Mouse (Mus musculus) limb, embryonic 11.5 days (tissue): ENCODE data around the gene Lsamp. TPM values are rescaled to one million over a fixed set of nuclear protein-coding genes. Genes with fewer than 3 reads are reported as not detected.

ENCODE experiments used
- ATAC-seq: fragments of 200-750 bp; cut with Nextera tagmentation; 2 replicates; pipeline ENCODE4 v1.8.0; 2017; ENCODE audit warnings: low read depth; ENCODE audit not compliant: insufficient number of reproducible peaks, low FRiP score, low TSS enrichment
- DNase-seq: peaks from one replicate; pipeline ENCODE4 v3.0.0-alpha.2; 2015; ENCODE audit warnings: low spot score
- H3K27ac ChIP-seq: fragments of 300-500 bp; sonication (generic); replicated peaks from 2 replicates; pipeline ENCODE4 v1.5.1; 2014; ENCODE audit warnings: low read depth, mild to moderate bottlenecking, low read length
- H3K27me3 ChIP-seq: fragments of 300-500 bp; sonication (generic); 2 replicates; pipeline ENCODE4 v1.6.1; 2014; ENCODE audit warnings: mild to moderate bottlenecking, low read length, mixed read lengths; ENCODE audit not compliant: control insufficient read depth, insufficient read depth
- H3K36me3 ChIP-seq: fragments of 300-500 bp; sonication (generic); 2 replicates; pipeline ENCODE4 v1.6.1; 2014; ENCODE audit warnings: mild to moderate bottlenecking, low read length, moderate library complexity, mixed read lengths; ENCODE audit not compliant: control insufficient read depth, insufficient read depth
- H3K4me1 ChIP-seq: fragments of 300-500 bp; sonication (generic); 2 replicates; pipeline ENCODE4 v1.6.1; 2014; ENCODE audit warnings: low read length, mixed read lengths; ENCODE audit not compliant: control insufficient read depth, insufficient read depth
- H3K4me2 ChIP-seq: fragments of 300-500 bp; sonication (generic); 2 replicates; pipeline ENCODE4 v1.6.1; 2014; ENCODE audit warnings: low read depth, mild to moderate bottlenecking, moderate library complexity; ENCODE audit not compliant: severe bottlenecking
- H3K4me3 ChIP-seq: fragments of 300-500 bp; sonication (generic); 2 replicates; pipeline ENCODE4 v1.5.1; 2014; ENCODE audit warnings: low read depth, low read length
- H3K9ac ChIP-seq: fragments of 300-500 bp; sonication (generic); 2 replicates; pipeline ENCODE4 v1.6.1; 2014; ENCODE audit warnings: mild to moderate bottlenecking, low read length
- H3K9me3 ChIP-seq: fragments of 300-500 bp; sonication (generic); 2 replicates; pipeline ENCODE4 v1.6.1; 2016; ENCODE audit warnings: low read length; ENCODE audit not compliant: control insufficient read depth
- WGBS: fragments of 180-500 bp; shearing (Covaris S2); extraction: QIAGEN DNeasy Blood & Tissue Kit; methylation state at CpG from one replicate; pipeline ENCODE4 v1.1.7; 2014; 5-methylcytosine and 5-hydroxymethylcytosine counted together
- polyA plus RNA-seq: library from polyadenylated mRNA; unstranded; fragments of >200 nt; fragmentation: Nextera tagmentation; extraction: Ambion mirVana; gene quantifications from 2 replicates; pipeline ENCODE4 v1.2.1, GENCODE M21; 2014

The Lsamp gene
- polyA plus RNA-seq, 1 experiment from 2014 or later = 3.1 TPM

GRCm38 (mm10) chr16:40974084-40974483 is 989.9 kb downstream of the Lsamp start:
- Histone ChIP-seq H3K9ac (no peak overlapping the region), H3K27ac (no peak overlapping the region), H3K4me2 (no peak overlapping the region), H3K4me3 (no peak overlapping the region), H3K9me3 (no peaks in the 10 kb centered on the region), H3K4me1 (no peaks in the 10 kb centered on the region), H3K36me3 (no peaks in the 10 kb centered on the region), H3K27me3 (no peaks in the 10 kb centered on the region)
- no peak for ATAC-seq
- no peak for DNase-seq
- WGBS = 54% methylated on average over 2 of the region's 2 CpGs

- Histone ChIP-seq H3K27me3 (no peaks in the 10 kb centered on the region), H3K4me1 (no peaks in the 10 kb centered on the region), H3K4me2 (no peak overlapping the region), H3K36me3 (no peaks in the 10 kb centered on the region), H3K9me3 (no peaks in the 10 kb centered on the region), H3K27ac (no peak overlapping the region), H3K9ac (no peak overlapping the region), H3K4me3 (no peak overlapping the region)
- ATAC-seq (no peak), DNase-seq (no peak)
- 67% methylated on average over 3 of the region's 3 CpGs for WGBS
Observed at GRCm38 (mm10) chr16:40983026-40983425, 998.9 kb downstream of the Lsamp start.

GRCm38 (mm10) chr16:41007569-41007968 is 1023.4 kb downstream of the Lsamp start:
- Histone ChIP-seq H3K9ac (no peak overlapping the region), H3K4me1 (no peaks in the 10 kb centered on the region), H3K27ac (no peak overlapping the region), H3K27me3 (no peaks in the 10 kb centered on the region), H3K4me3 (no peak overlapping the region), H3K36me3 (no peaks in the 10 kb centered on the region), H3K4me2 (no peak overlapping the region), H3K9me3 (no peaks in the 10 kb centered on the region)
- ATAC-seq (no peak), DNase-seq (no peak)
- 83% methylated on average over 5 of the region's 5 CpGs for WGBS

DNA sequence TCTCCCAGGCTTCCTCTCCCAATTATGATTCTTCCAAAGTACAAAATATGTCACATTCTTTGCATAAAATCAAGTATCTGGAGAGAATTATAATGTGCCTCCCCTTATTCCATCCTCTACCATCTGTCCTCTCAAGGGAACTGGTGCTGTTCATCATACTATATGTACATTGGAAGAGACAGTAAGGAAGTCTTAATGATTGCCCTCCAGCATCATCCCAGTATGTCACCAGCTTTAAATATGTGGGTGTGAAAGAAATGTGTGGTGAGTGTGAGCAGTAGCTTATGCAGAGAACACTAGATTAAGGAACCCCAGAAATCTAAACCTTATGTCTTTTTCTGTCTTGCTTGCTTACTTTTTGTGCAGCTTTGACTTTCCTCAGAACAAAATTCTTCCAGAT is 1050.6 kb downstream of the Lsamp start:
- no peak overlapping the region for H3K9ac ChIP-seq
- H3K4me2 ChIP-seq = no peak overlapping the region
- no peaks in the 10 kb centered on the region for H3K4me1 ChIP-seq
- H3K27me3 ChIP-seq = no peaks in the 10 kb centered on the region
- DNase-seq = no peak
- no peak overlapping the region for H3K4me3 ChIP-seq
- no peak for ATAC-seq
- no peaks in the 10 kb centered on the region for H3K36me3 ChIP-seq
- no peaks in the 10 kb centered on the region for H3K9me3 ChIP-seq
- no peak overlapping the region for H3K27ac ChIP-seq

DNA sequence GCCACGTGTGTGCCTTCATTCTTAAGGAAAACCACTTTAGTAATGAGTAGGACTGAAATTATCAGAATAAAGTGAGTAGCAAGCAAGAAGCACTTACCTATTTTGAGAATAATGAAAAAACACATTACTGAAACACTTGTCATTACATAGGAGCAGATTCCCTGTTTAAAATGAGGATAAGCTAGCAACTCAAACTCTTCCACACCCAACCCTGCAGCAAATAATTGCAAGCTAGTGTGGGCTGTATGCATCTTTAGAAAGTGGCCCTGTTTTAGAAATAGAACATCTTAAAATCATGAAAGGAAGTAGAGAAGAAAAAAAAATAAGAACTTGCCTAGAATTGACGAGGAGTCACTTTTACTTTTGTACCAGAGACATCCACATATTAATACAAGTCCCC is 1057.5 kb downstream of the Lsamp start:
- Histone ChIP-seq H3K4me3 (no peak overlapping the region), H3K27ac (no peak overlapping the region), H3K36me3 (no peaks in the 10 kb centered on the region), H3K9ac (no peak overlapping the region), H3K9me3 (no peaks in the 10 kb centered on the region), H3K4me2 (no peak overlapping the region), H3K4me1 (no peaks in the 10 kb centered on the region), H3K27me3 (no peaks in the 10 kb centered on the region)
- 91% methylated on average over 2 of the region's 2 CpGs for WGBS
- no peak for DNase-seq
- no peak for ATAC-seq

DNA sequence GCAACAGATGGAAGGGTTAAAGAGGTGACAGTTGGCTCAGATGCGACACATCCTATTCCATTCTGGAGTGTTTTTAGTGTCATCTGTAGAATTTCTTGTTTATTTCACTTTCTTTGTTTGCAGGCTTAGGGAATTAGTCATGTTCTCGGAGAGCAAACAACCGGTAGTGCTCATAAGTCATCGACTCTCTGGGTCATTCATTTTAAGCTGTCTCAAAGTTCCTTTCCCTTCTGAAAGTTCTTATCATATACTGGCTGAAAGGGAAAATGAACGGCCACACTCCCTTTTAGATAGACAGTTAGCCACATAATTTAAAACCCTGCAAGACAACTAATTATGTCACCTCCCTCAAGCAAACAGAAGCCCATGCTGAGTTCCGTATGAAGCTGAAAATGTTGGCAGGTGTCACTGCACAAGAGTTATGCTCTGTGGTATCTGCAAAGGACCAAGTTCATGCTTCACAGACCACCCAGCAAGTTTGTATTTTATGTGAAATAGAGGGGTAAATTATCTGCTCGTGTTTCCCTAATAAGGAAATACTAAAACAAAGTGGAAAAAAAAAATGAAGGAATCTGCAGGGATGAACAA is 1079.2 kb downstream of the Lsamp start:
- DNase-seq (no peak), ATAC-seq (no peak)
- no peak overlapping the region for H3K4me2 ChIP-seq
- H3K36me3 ChIP-seq = no peaks in the 10 kb centered on the region
- H3K9me3 ChIP-seq = no peaks in the 10 kb centered on the region
- 58% methylated on average over 7 of the region's 7 CpGs for WGBS
- H3K4me3 ChIP-seq = no peak overlapping the region
- H3K27me3 ChIP-seq = no peaks in the 10 kb centered on the region
- H3K4me1 ChIP-seq = no peaks in the 10 kb centered on the region
- H3K27ac ChIP-seq = no peak overlapping the region
- H3K9ac ChIP-seq = no peak overlapping the region

DNA sequence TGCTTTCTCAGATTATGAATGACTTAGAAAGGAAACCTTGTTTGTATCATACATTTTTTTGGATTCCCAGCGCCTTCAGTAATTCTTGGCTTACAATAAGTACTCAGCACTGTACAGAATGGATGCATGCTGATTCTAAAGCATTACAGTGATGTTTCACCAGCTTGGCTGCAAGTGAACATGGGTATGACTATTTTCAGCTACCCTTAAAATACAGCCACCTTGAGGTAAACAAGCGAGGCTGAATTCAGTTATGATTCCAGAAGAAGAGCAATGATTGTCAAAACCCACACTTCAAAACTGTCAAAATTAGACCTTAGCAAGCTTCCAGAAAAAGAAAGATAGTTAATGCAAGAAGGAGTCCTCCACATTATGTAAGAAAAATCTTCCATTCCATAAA is 1089.3 kb downstream of the Lsamp start:
- DNase-seq (no peak), ATAC-seq (no peak)
- Histone ChIP-seq H3K4me2 (no peak overlapping the region), H3K36me3 (no peaks in the 10 kb centered on the region), H3K9me3 (no peaks in the 10 kb centered on the region), H3K9ac (no peak overlapping the region), H3K27me3 (no peaks in the 10 kb centered on the region), H3K4me3 (no peak overlapping the region), H3K27ac (no peak overlapping the region), H3K4me1 (no peaks in the 10 kb centered on the region)
- WGBS = 82% methylated on average over 2 of the region's 2 CpGs

DNA sequence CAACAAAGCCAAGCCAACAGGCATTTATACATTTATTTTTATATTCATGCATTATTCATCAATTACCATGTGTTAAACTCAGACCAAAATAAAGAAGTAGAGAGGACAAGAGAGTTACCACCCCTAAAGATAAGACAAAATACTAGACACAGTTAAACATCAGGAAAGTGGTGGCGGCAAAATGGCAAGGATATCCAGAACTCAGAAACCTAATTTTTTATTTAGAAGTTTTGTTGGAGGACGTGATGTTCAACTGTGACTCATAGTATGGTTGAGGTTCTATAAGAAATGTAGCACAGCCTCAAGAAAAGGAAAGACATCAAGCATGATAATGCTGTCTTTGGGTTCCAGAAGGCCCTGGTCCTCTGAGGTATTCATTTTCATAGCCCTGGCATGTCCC is 1104.5 kb downstream of the Lsamp start:
- ATAC-seq (no peak), DNase-seq (no peak)
- no peaks in the 10 kb centered on the region for H3K36me3 ChIP-seq
- no peaks in the 10 kb centered on the region for H3K4me1 ChIP-seq
- H3K27ac ChIP-seq = no peak overlapping the region
- H3K4me2 ChIP-seq = no peak overlapping the region
- H3K4me3 ChIP-seq = no peak overlapping the region
- no peaks in the 10 kb centered on the region for H3K27me3 ChIP-seq
- no peak overlapping the region for H3K9ac ChIP-seq
- H3K9me3 ChIP-seq = no peaks in the 10 kb centered on the region
- 90% methylated on average over 2 of the region's 2 CpGs for WGBS

DNA sequence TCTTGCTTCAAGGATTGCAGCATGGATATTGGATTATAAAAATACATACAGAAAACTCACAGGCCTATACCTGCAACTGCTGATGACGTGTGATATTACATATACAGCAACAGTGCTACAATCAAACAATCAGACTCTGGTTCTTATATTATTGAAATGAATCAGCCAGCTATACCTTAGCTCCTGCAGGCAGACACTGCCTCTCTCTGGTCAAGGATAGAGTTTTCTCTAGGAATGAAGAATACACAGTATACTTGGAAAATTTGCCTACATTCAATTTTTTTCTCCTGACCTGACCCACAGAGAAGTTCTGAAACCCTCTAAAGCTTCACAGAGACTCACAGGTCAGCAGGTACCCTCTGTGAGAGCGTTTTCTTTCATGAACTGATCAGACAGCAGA is 1105.9 kb downstream of the Lsamp start:
- Histone ChIP-seq H3K27ac (no peak overlapping the region), H3K36me3 (no peaks in the 10 kb centered on the region), H3K4me3 (no peak overlapping the region), H3K9ac (no peak overlapping the region), H3K4me1 (no peaks in the 10 kb centered on the region), H3K27me3 (no peaks in the 10 kb centered on the region), H3K9me3 (no peaks in the 10 kb centered on the region), H3K4me2 (no peak overlapping the region)
- ATAC-seq (no peak), DNase-seq (no peak)
- 72% methylated on average over 2 of the region's 2 CpGs for whole genome bisulfite sequencing
